In the genomic region with DNA sequence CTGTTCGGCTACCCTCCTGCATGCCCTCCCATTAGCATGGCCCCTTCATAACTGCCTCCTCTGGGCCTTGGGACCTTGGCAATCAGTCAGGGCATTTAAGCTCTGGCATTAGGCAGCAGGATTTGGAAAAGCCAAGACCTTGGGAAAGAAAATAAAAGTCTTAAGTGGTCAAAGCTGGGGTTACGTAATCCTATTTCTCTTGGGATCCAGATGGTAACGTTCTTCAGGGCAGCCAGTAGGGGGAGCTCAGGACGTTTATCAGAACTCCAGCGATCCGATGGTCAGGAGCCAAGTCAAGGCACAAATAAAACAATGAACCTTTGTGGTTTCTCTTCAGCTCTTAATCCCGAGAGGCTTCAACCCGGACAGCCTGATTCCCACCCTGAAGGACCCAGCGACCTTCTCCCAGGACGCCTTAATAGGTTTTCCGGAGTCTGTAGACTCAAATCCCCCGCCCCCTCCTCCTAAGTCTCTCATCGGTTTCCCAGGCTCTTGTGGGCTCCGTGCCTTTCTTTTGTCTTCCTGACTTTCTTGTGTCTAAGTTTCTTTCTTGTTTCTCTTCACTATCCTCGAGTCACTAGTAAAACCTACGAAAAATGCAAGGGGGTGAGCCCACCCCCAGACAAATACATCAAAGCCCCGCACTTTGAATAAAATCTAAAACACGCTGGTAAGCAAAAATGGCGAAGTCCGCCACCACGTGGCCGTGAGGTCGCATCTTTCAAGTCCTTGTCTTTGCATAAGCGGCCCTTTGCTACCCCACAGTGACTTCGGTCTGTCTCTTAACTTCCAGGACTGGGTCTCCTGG, we compare ENCODE assay signal across 8 mouse cellular contexts. TPM values are rescaled to one million over a fixed set of nuclear protein-coding genes. Genes with fewer than 3 reads are reported as not detected.
DNase-seq lines count a peak whose midpoint lies in the region; ATAC-seq and TF ChIP-seq lines count a peak whose summit lies in the region.

No protein-coding gene starts in this region.

- no peaks in the 10 kb centered on the region for H3K27me3 ChIP-seq in forebrain, embryonic 16.5 days (replicated peaks; ENCODE audit: control insufficient read depth, insufficient read depth, low read length)
- no peaks in the 10 kb centered on the region for H3K27me3 ChIP-seq in lung, postnatal 0 days (replicated peaks; ENCODE audit: insufficient read depth, low read length)

- no peaks in the 10 kb centered on the region for H3K9me3 ChIP-seq in forebrain, embryonic 16.5 days (ENCODE audit: control insufficient read depth, low read length)
- H3K9me3 ChIP-seq in lung, postnatal 0 days (ENCODE audit: low read length): no peaks in the 10 kb centered on the region

- TF ChIP-seq EP300 in lung, postnatal 0 days (IDR thresholded peaks at IDR 0.05): 0 out of 2 replicates have a peak, but pooled peaks have one; percentile 2

- H3K36me3 ChIP-seq in forebrain, embryonic 16.5 days (ENCODE audit: control insufficient read depth, insufficient read depth): no peaks in the 10 kb centered on the region
- H3K36me3 ChIP-seq in lung, postnatal 0 days (ENCODE audit: insufficient read depth, low read length): no peaks in the 10 kb centered on the region

- H3K4me1 ChIP-seq in forebrain, embryonic 16.5 days (replicated peaks; ENCODE audit: control insufficient read depth, insufficient read depth, low read length): peaks cover 28% of the 10 kb centered on the region
- no peaks in the 10 kb centered on the region; the same call in none of the 2 replicates for H3K4me1 ChIP-seq in lung, postnatal 0 days (ENCODE audit: insufficient read depth, low read depth, low read length)

- DNase-seq in MEL-GATA-1-ER (ENCODE audit: extremely low read depth, low read depth): peak; percentile 74
- DNase-seq in cerebellum, adult 18-20 months: peak; percentile 87 to 92
- peak; percentile 91 for DNase-seq in heart, postnatal 4 days
- peak; percentile 88 for DNase-seq in layer of hippocampus, adult 9-11 months
- peak; percentile 99 for DNase-seq in lung, postnatal 0 days (ENCODE audit: low spot score)
- DNase-seq in ovary, postnatal 36 days (ENCODE audit: low spot score): peak; percentile 83
- peak; percentile 78 for DNase-seq in thymus, postnatal 25 days

- peak; percentile 91 for TF ChIP-seq CTCF in lung, postnatal 0 days (IDR thresholded peaks at IDR 0.05)

- ATAC-seq in forebrain, embryonic 16.5 days: peak; percentile 51
- ATAC-seq in lung, postnatal 0 days: peak; percentile 74

- H3K9ac ChIP-seq in forebrain, embryonic 16.5 days (replicated peaks; ENCODE audit: low read depth, low read length): peak overlapping the region; percentile 70
- peak overlapping the region; percentile 49; the same call in 1 of the 2 replicates for H3K9ac ChIP-seq in lung, postnatal 0 days (replicated peaks; ENCODE audit: low read depth)

- peak overlapping the region; percentile 48 for H3K4me3 ChIP-seq in forebrain, embryonic 16.5 days (replicated peaks; ENCODE audit: low read length)
- peak overlapping the region; percentile 43 for H3K4me3 ChIP-seq in lung, postnatal 0 days (ENCODE audit: low read depth, low read length)

- WGBS in forebrain, embryonic 16.5 days: 1% methylated on average over 25 of the region's 25 CpGs
- under 1% methylated on average over 25 of the region's 25 CpGs for WGBS in lung, postnatal 0 days

- H3K4me2 ChIP-seq in forebrain, embryonic 16.5 days (ENCODE audit: low read length): peak overlapping the region; percentile 71
- peak overlapping the region; percentile 64 for H3K4me2 ChIP-seq in lung, postnatal 0 days (replicated peaks; ENCODE audit: low read depth, low read length)

- H3K27ac ChIP-seq in forebrain, embryonic 16.5 days (ENCODE audit: low read length): peak overlapping the region; percentile 86
- H3K27ac ChIP-seq in lung, postnatal 0 days (ENCODE audit: low read length): peak overlapping the region; percentile 82

RNA-seq across cellular contexts. Expression of a gene that starts 30.6 kb away (rescaled TPM):
- polyA plus RNA-seq in forebrain, embryonic 16.5 days (2015; fragmentation: Nextera tagmentation; extraction: Ambion mirVana): 49.6 and 68.2 TPM in 2 replicates
- total RNA-seq in heart, postnatal 4 days (2021): 100 to 1,000 TPM; 141 to 154 TPM
- 70.3 and 74.1 TPM in 2 replicates for polyA plus RNA-seq in lung, postnatal 0 days (2015; fragmentation: Nextera tagmentation; extraction: Ambion mirVana)

Comparison
In these comparisons a context has a peak if more than half of its experiments do, and no peak if none do; other contexts are left out.
1. Peak in every context shown above with its lines: DNase-seq, ATAC-seq, H3K4me3 ChIP-seq and H3K27ac ChIP-seq.